Mouse (Mus musculus) thymus, adult 2 months (tissue): ENCODE results near the gene Sds. TPM values are rescaled to one million over a fixed set of nuclear protein-coding genes. Genes with fewer than 3 reads are reported as not detected.

Experiments used
- DNase-seq: peaks from one replicate; pipeline ENCODE4 v3.0.0; 2021
- H3K27ac ChIP-seq: fragments of 200-500 bp; 2 replicates; pipeline ENCODE4 v1.5.1; 2012; ENCODE audit warnings: low read length, control low read depth; ENCODE audit not compliant: control insufficient read depth, insufficient read depth
- H3K27me3 ChIP-seq: fragments of 200-500 bp; 2 replicates; pipeline ENCODE4 v1.6.1; 2012; ENCODE audit warnings: mild to moderate bottlenecking, low read length, moderate library complexity, mixed read lengths; ENCODE audit not compliant: control insufficient read depth, insufficient read depth
- H3K36me3 ChIP-seq: fragments of 200-500 bp; 2 replicates; pipeline ENCODE4 v1.6.1; 2012; ENCODE audit warnings: mild to moderate bottlenecking, low read length, moderate library complexity; ENCODE audit not compliant: control insufficient read depth, insufficient read depth
- H3K4me1 ChIP-seq: fragments of 200-500 bp; replicated peaks from 2 replicates; pipeline ENCODE4 v1.6.1; 2012; ENCODE audit warnings: low read length; ENCODE audit not compliant: control insufficient read depth, insufficient read depth
- H3K4me3 ChIP-seq: fragments of 200-500 bp; 2 replicates; pipeline ENCODE4 v1.5.1; 2012; ENCODE audit warnings: mild to moderate bottlenecking, low read length, control low read depth, moderate library complexity; ENCODE audit not compliant: control insufficient read depth, insufficient read depth
- CTCF ChIP-seq: fragments of 200-500 bp; IDR thresholded peaks from 2 replicates; pipeline ENCODE4 v1.5.1; 2012; ENCODE audit warnings: mild to moderate bottlenecking, control low read depth, low read length, moderate library complexity, borderline replicate concordance; ENCODE audit not compliant: control insufficient read depth, poor library complexity, insufficient read depth; ENCODE audit errors: extremely low read depth
- POLR2A ChIP-seq: fragments of 200-500 bp; IDR thresholded peaks from 2 replicates; pipeline ENCODE4 v1.6.1; 2012; ENCODE audit warnings: mild to moderate bottlenecking, low read length, control low read depth, moderate library complexity; ENCODE audit not compliant: control insufficient read depth, poor library complexity, insufficient read depth; ENCODE audit errors: extremely low read depth
- WGBS: fragments of 180-500 bp; shearing (Covaris S2); methylation state at CpG from one replicate; pipeline ENCODE4 v1.1.7; 2018; 5-methylcytosine and 5-hydroxymethylcytosine counted together
- polyA plus RNA-seq: library from polyadenylated mRNA; depleted of rRNA; stranded (reverse); fragments of >200 nt; gene quantifications from 2 replicates; pipeline ENCODE4 v1.2.3, GENCODE M21; 2012; rRNA removed

The Sds gene
- 0.65 and 0.75 TPM in 2 replicates for polyA plus RNA-seq

DNA sequence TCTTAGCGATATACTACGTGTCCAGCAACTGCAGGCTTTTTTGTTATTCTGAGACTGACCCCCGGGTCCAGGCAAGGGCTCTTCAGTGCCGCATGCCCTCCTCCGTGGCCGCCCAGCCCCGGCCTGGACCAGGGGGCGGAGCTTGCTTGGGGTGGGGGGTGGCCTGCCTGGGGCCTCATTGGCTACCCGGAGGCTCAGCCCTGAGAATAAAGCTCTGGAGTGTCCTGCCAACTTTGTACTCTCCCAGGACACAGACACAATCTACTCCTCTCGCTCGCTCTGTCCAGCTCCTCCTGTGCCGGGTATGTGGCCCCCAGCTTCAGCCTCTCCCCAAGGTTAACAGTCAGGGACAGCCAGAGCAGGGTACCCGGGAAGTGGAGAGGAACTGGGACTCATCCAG lies at the start of gene Sds:
Gene Sds (plus strand): TSS at position 231 of the 400 bp plus-strand sequence.
- H3K27ac ChIP-seq: no peak within 1 kb of the TSS
- no peak for TF ChIP-seq POLR2A
- no peak for TF ChIP-seq CTCF

DNA sequence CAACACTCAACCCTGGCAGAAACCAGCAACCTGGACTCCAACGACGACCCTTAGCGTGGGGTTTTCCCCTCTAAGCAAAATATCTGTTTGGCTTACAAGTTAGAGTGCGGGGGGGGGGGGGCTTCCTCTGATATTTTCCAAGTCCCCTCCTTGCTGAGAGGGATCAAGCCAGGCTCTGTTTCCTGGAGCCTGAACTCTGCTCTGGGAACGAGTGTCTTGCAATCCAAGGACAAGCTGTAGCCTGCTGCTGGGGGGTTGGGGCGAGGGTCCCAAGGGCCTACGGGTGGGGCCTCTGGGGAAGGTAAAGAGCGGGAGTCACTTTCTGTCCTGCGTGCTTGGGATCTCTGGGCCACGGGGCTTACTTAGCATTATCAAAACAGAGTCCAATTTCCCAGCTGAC lies 49.8 kb upstream of the Sds start:
- H3K4me1 ChIP-seq: no peaks in the 10 kb centered on the region
- no peaks in the 10 kb centered on the region for H3K36me3 ChIP-seq
- no peak for TF ChIP-seq CTCF
- no peak for TF ChIP-seq POLR2A
- H3K27ac ChIP-seq: no peak overlapping the region
- peaks cover 4% of the 10 kb centered on the region; the same call in 1 of the 2 replicates for H3K27me3 ChIP-seq
- no peak overlapping the region for H3K4me3 ChIP-seq
- DNase-seq: no peak
- WGBS: 6% methylated on average over 10 of the region's 10 CpGs

More for the DNA sequence above, at the start of gene Sds:
- H3K27me3 ChIP-seq: no peaks in the 10 kb centered on the region; the same call in 1 of the 2 replicates
- no peak for DNase-seq
- H3K4me3 ChIP-seq: no peak within 1 kb of the TSS
- H3K36me3 ChIP-seq: no peaks in the 10 kb centered on the region
- WGBS: 42% methylated on average over 13 of the region's 13 CpGs
- H3K4me1 ChIP-seq: no peaks in the 10 kb centered on the region

DNA sequence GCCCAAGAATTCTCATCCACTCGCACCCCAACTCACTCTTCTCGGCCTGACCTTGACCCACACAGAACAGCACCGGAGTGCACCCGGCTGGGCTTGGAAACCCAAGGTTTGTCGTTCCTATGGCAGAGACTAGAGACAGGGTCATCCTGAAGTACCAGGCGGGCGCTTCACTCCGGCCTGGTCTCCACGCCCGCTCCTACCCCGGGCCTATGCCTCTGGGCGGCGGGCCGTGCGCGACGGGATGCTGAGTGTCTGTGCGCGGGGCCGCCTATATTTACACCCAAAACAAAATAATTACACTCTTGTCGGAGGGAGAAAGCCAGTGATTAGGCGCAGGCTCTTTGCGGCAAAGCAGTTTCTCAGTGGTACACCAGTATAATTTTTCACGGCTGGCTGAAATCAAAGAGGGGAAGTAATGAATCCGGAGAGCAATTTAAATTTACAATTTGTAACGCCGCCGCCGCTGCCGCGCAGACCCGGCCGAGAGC lies 48.8 kb upstream of the Sds start:
- TF ChIP-seq CTCF (no peak), POLR2A (no peak)
- no peak for DNase-seq
- WGBS: 5% methylated on average over 33 of the region's 33 CpGs
- Histone ChIP-seq H3K27ac (no peak overlapping the region), H3K4me3 (no peak overlapping the region), H3K27me3 (peaks cover 4% of the 10 kb centered on the region; the same call in 1 of the 2 replicates), H3K4me1 (no peaks in the 10 kb centered on the region), H3K36me3 (no peaks in the 10 kb centered on the region)

DNA sequence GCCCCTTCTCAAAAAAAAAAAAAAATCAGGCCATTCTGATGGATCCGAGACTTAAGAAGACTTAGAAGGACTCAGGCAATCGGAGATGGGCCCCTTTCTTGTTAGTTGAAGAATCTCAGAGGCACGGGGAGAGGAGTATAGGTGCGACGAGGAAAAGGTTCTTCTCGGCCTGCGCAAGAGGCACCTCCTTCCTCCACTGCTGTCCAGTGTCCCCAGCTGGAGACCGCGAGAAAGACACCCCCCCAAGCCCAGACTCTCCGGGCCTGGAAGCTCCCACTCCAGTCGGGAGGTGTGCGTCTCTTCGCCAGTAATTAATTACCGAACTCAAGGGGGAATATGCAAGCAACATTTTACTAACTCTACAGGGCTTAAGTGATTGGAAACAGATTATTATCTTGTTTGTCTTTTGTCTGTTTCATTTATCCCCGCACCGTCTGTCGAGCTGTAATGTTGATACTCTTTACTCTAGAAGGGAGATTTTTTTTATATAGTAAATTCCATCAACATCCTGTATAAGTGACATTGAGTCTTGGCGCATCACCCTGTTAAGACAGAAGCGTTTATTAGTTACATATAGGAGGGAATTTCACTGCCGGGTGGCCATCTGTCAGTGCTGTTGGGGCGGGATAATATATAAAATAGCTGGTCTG lies 48.0 kb upstream of the Sds start:
- Histone ChIP-seq H3K27me3 (peaks cover 4% of the 10 kb centered on the region), H3K4me3 (no peak overlapping the region), H3K36me3 (no peaks in the 10 kb centered on the region), H3K27ac (no peak overlapping the region), H3K4me1 (no peaks in the 10 kb centered on the region)
- TF ChIP-seq POLR2A (no peak), CTCF (no peak)
- 6% methylated on average over 21 of the region's 21 CpGs for WGBS
- DNase-seq: no peak

DNA sequence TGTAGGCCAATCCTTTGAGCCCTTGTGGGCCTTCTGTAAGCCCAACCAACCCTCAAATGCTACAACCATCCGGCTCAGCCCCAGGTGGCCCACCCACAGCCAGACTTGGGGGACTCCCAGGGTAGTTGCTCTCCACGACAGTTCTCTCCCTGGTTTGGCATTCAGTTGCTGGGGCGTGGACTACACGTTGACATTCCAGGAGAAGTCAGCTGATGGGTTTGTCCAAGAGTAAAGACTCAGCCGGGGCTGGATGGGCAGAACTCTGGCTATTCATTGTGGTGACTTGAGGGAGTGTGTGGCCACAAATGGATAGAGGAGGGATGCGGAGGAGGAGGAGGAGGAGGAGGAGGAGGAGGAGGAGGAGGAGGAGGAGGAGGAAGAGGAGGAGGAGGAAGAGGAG lies 47.3 kb upstream of the Sds start:
- WGBS: 7% methylated on average over 5 of the region's 6 CpGs
- no peak for TF ChIP-seq CTCF
- no peak for TF ChIP-seq POLR2A

DNA sequence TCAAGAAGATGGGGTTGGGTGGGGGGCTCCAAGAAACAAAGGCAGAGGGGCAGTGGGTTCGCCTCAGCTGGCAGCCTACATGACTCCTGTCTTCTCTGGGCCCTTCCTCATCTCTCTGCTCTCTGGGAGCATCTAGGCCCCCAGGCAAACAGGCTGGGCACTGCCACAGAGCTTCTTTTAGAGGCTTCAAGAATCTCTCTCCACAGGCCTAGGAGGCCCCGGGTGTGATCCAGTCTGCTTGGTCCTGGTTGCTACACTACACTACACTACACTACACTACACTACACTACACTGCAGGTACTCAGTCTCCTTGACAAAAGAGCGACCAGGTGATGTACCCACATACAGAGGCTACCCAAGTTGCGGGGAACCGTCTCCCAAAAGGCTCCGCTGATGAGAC lies 46.6 kb upstream of the Sds start:
- WGBS: 8% methylated on average over 6 of the region's 6 CpGs

More for the DNA sequence above, 47.3 kb upstream of the Sds start:
- Histone ChIP-seq H3K36me3 (no peaks in the 10 kb centered on the region), H3K27ac (no peak overlapping the region), H3K27me3 (peaks cover 4% of the 10 kb centered on the region), H3K4me1 (no peaks in the 10 kb centered on the region), H3K4me3 (no peak overlapping the region)
- DNase-seq: no peak

DNA sequence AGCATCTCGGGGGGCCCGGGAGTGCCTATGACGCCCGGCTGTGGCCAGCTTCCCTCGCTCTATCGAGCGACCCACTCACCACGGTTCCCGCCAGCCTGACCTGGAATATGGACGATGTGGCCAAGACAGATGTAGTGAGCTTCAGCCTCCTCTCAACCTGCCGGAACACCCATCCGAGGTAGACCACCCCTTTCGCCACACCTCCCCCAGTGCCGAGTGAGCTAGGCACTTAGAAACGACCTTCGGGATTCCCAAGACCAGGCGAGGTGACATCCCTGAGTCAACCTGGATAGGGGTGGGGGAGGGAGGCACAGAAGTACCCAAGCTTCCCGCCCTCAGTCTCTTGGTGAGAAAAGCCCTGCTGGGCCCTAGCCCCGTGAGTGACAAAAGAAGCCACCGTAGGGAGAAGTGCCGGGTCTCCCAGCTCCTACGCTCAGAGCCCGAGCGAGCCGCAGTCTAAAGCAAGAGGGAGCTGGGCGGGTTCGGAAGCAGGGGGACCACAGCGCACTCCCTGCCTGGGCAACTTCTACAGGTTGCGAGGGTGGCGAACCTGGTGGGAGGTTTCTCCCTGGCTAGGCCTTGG lies 45.2 kb upstream of the Sds start:
- 8% methylated on average over 30 of the region's 30 CpGs for WGBS
- peaks cover 20% of the 10 kb centered on the region for H3K27me3 ChIP-seq
- no peak for TF ChIP-seq POLR2A
- TF ChIP-seq CTCF: no peak

More for the DNA sequence above, 46.6 kb upstream of the Sds start:
- no peaks in the 10 kb centered on the region for H3K36me3 ChIP-seq
- H3K27ac ChIP-seq: no peak overlapping the region
- H3K4me1 ChIP-seq: no peaks in the 10 kb centered on the region
- peaks cover 10% of the 10 kb centered on the region for H3K27me3 ChIP-seq
- no peak overlapping the region for H3K4me3 ChIP-seq
- no peak for TF ChIP-seq CTCF
- TF ChIP-seq POLR2A: no peak
- no peak for DNase-seq

More for the DNA sequence above, 45.2 kb upstream of the Sds start:
- no peak overlapping the region for H3K4me3 ChIP-seq
- no peak overlapping the region for H3K27ac ChIP-seq
- H3K4me1 ChIP-seq: no peaks in the 10 kb centered on the region
- DNase-seq: no peak
- no peaks in the 10 kb centered on the region for H3K36me3 ChIP-seq
